Mouse (Mus musculus) neural tube, embryonic 12.5 days (tissue): Measurements from ENCODE around the gene Galr2. TPM values are rescaled to one million over a fixed set of nuclear protein-coding genes. Genes with fewer than 3 reads are reported as not detected.

Experiments
- ATAC-seq: fragments of 200-750 bp; cut with Nextera tagmentation; 2 replicates; pipeline ENCODE4 v1.8.0; 2017; ENCODE audit warnings: low read depth, mild to moderate bottlenecking, moderate TSS enrichment, moderate library complexity; ENCODE audit not compliant: low FRiP score
- H3K27ac ChIP-seq: fragments of 300-500 bp; sonication (generic); 2 replicates; pipeline ENCODE4 v1.5.1; 2016
- H3K27me3 ChIP-seq: fragments of 300-500 bp; sonication (generic); replicated peaks from 2 replicates; pipeline ENCODE4 v1.6.1; 2016; ENCODE audit warnings: mild to moderate bottlenecking
- H3K36me3 ChIP-seq: fragments of 300-500 bp; sonication (generic); 2 replicates; pipeline ENCODE4 v1.6.1; 2016; ENCODE audit warnings: mild to moderate bottlenecking
- H3K4me1 ChIP-seq: fragments of 300-500 bp; sonication (generic); 2 replicates; pipeline ENCODE4 v1.6.1; 2016
- H3K4me2 ChIP-seq: fragments of 300-500 bp; sonication (generic); replicated peaks from 2 replicates; pipeline ENCODE4 v1.6.1; 2016; ENCODE audit warnings: mild to moderate bottlenecking
- H3K4me3 ChIP-seq: fragments of 300-500 bp; sonication (generic); 2 replicates; pipeline ENCODE4 v1.5.1; 2016
- H3K9ac ChIP-seq: fragments of 300-500 bp; sonication (generic); 2 replicates; pipeline ENCODE4 v1.6.1; 2016; ENCODE audit warnings: mild to moderate bottlenecking
- H3K9me3 ChIP-seq: fragments of 300-500 bp; sonication (generic); 2 replicates; pipeline ENCODE4 v1.6.1; 2016; ENCODE audit warnings: mild to moderate bottlenecking
- WGBS: fragments of 180-500 bp; shearing (Covaris S2); methylation state at CpG from one replicate; pipeline ENCODE4 v1.1.7; 2016; 5-methylcytosine and 5-hydroxymethylcytosine counted together
- polyA plus RNA-seq: library from polyadenylated mRNA; unstranded; fragments of >200 nt; fragmentation: Nextera tagmentation; extraction: Ambion mirVana; gene quantifications from 2 replicates; pipeline ENCODE4 v1.2.1, GENCODE M21; 2016

Galr2 gene
- polyA plus RNA-seq, 1 experiment from 2014 or later = 2.0 TPM

- Histone ChIP-seq H3K27me3 (no peaks in the 10 kb centered on the region), H3K4me3 (no peak overlapping the region), H3K4me1 (no peaks in the 10 kb centered on the region), H3K9me3 (no peaks in the 10 kb centered on the region), H3K36me3 (peaks cover 93% of the 10 kb centered on the region), H3K9ac (no peak overlapping the region), H3K4me2 (no peak overlapping the region), H3K27ac (no peak overlapping the region)
- ATAC-seq = no peak
- WGBS = 88% methylated on average over 9 of the region's 9 CpGs
These were observed 26.1 kb upstream of the Galr2 start for GRCm38 (mm10) chr11:116254627-116255026.

- Histone ChIP-seq H3K9me3 (no peaks in the 10 kb centered on the region), H3K27me3 (no peaks in the 10 kb centered on the region), H3K4me1 (no peaks in the 10 kb centered on the region), H3K4me3 (no peak overlapping the region), H3K27ac (no peak overlapping the region), H3K4me2 (no peak overlapping the region), H3K36me3 (peaks cover 93% of the 10 kb centered on the region), H3K9ac (no peak overlapping the region)
- 86% methylated on average over 22 of the region's 22 CpGs for WGBS
- ATAC-seq = no peak
These were observed 25.4 kb upstream of the Galr2 start for GRCm38 (mm10) chr11:116255090-116255981.

- WGBS = 91% methylated on average over 9 of the region's 9 CpGs
- Histone ChIP-seq H3K27ac (no peak overlapping the region), H3K27me3 (no peaks in the 10 kb centered on the region), H3K9me3 (no peaks in the 10 kb centered on the region), H3K9ac (no peak overlapping the region), H3K4me3 (no peak overlapping the region), H3K36me3 (peaks cover 93% of the 10 kb centered on the region), H3K4me2 (no peak overlapping the region), H3K4me1 (no peaks in the 10 kb centered on the region)
- no peak for ATAC-seq
These were observed 24.6 kb upstream of the Galr2 start for GRCm38 (mm10) chr11:116255982-116256675.

GRCm38 (mm10) chr11:116259461-116259860 is 21.3 kb upstream of the Galr2 start:
- Histone ChIP-seq H3K36me3 (peaks cover 94% of the 10 kb centered on the region), H3K4me3 (no peak overlapping the region), H3K9me3 (no peaks in the 10 kb centered on the region), H3K4me1 (no peaks in the 10 kb centered on the region), H3K27ac (no peak overlapping the region), H3K27me3 (no peaks in the 10 kb centered on the region), H3K4me2 (no peak overlapping the region), H3K9ac (no peak overlapping the region)
- no peak for ATAC-seq
- 93% methylated on average over 8 of the region's 8 CpGs for WGBS

- Histone ChIP-seq H3K4me2 (no peak overlapping the region), H3K9ac (no peak overlapping the region), H3K27ac (no peak overlapping the region), H3K9me3 (no peaks in the 10 kb centered on the region), H3K36me3 (peaks cover 92% of the 10 kb centered on the region), H3K4me1 (no peaks in the 10 kb centered on the region), H3K4me3 (no peak overlapping the region), H3K27me3 (no peaks in the 10 kb centered on the region)
- 92% methylated on average over 7 of the region's 7 CpGs for whole genome bisulfite sequencing
- ATAC-seq = no peak
These were observed 20.5 kb upstream of the Galr2 start for GRCm38 (mm10) chr11:116260259-116260658.

- no peak overlapping the region for H3K4me3 ChIP-seq
- H3K9me3 ChIP-seq = no peaks in the 10 kb centered on the region
- WGBS = 93% methylated on average over 11 of the region's 11 CpGs
- no peaks in the 10 kb centered on the region for H3K27me3 ChIP-seq
- no peak overlapping the region for H3K27ac ChIP-seq
- no peak for ATAC-seq
- no peaks in the 10 kb centered on the region for H3K4me1 ChIP-seq
- no peak overlapping the region for H3K4me2 ChIP-seq
- peaks cover 96% of the 10 kb centered on the region for H3K36me3 ChIP-seq
- H3K9ac ChIP-seq = no peak overlapping the region
These were observed 15.4 kb upstream of the Galr2 start for GRCm38 (mm10) chr11:116265352-116265751.

- no peaks in the 10 kb centered on the region for H3K4me1 ChIP-seq
- no peak overlapping the region for H3K27ac ChIP-seq
- 91% methylated on average over 4 of the region's 4 CpGs for WGBS
- no peak overlapping the region for H3K9ac ChIP-seq
- no peak for ATAC-seq
- no peaks in the 10 kb centered on the region for H3K9me3 ChIP-seq
- no peak overlapping the region for H3K4me3 ChIP-seq
- H3K4me2 ChIP-seq = no peak overlapping the region
- H3K27me3 ChIP-seq = no peaks in the 10 kb centered on the region
- H3K36me3 ChIP-seq = peaks cover 95% of the 10 kb centered on the region
These were observed 14.9 kb upstream of the Galr2 start for GRCm38 (mm10) chr11:116265850-116266249.

GRCm38 (mm10) chr11:116267637-116268036 is 13.1 kb upstream of the Galr2 start:
- Histone ChIP-seq H3K9me3 (no peaks in the 10 kb centered on the region), H3K4me1 (peaks cover 8% of the 10 kb centered on the region), H3K4me2 (no peak overlapping the region), H3K9ac (no peak overlapping the region), H3K36me3 (peaks cover 82% of the 10 kb centered on the region), H3K27ac (no peak overlapping the region), H3K27me3 (no peaks in the 10 kb centered on the region), H3K4me3 (no peak overlapping the region)
- 89% methylated on average over 8 of the region's 8 CpGs for WGBS
- no peak for ATAC-seq

- Histone ChIP-seq H3K4me3 (no peak overlapping the region), H3K9ac (no peak overlapping the region), H3K4me2 (no peak overlapping the region), H3K27me3 (no peaks in the 10 kb centered on the region), H3K9me3 (no peaks in the 10 kb centered on the region), H3K36me3 (peaks cover 76% of the 10 kb centered on the region), H3K4me1 (peaks cover 14% of the 10 kb centered on the region), H3K27ac (no peak overlapping the region)
- ATAC-seq = no peak
- 96% methylated on average over 6 of the region's 6 CpGs for WGBS
These were observed 12.4 kb upstream of the Galr2 start for GRCm38 (mm10) chr11:116268313-116268712.

GRCm38 (mm10) chr11:116269560-116269959 is 11.2 kb upstream of the Galr2 start:
- H3K4me1 ChIP-seq = peaks cover 14% of the 10 kb centered on the region
- WGBS = 93% methylated on average over 8 of the region's 8 CpGs
- H3K4me3 ChIP-seq = no peak overlapping the region
- peaks cover 63% of the 10 kb centered on the region for H3K36me3 ChIP-seq
- H3K9me3 ChIP-seq = no peaks in the 10 kb centered on the region
- no peak overlapping the region for H3K27ac ChIP-seq
- H3K9ac ChIP-seq = no peak overlapping the region
- H3K4me2 ChIP-seq = no peak overlapping the region
- ATAC-seq = no peak
- no peaks in the 10 kb centered on the region for H3K27me3 ChIP-seq

- peak overlapping the region; percentile 97 for H3K4me2 ChIP-seq
- no peak overlapping the region for H3K27ac ChIP-seq
- peaks cover 33% of the 10 kb centered on the region for H3K36me3 ChIP-seq
- H3K4me1 ChIP-seq = peaks cover 17% of the 10 kb centered on the region
- H3K9me3 ChIP-seq = no peaks in the 10 kb centered on the region
- ATAC-seq = no peak
- peak overlapping the region; percentile 88 for H3K4me3 ChIP-seq
- H3K27me3 ChIP-seq = no peaks in the 10 kb centered on the region
- 61% methylated on average over 12 of the region's 12 CpGs for WGBS
- peak overlapping the region; percentile 76 for H3K9ac ChIP-seq
These were observed 7.9 kb upstream of the Galr2 start for GRCm38 (mm10) chr11:116272589-116273468.
